Mouse (Mus musculus) gastrocnemius, postnatal 4 days (tissue): Measurements from ENCODE around the gene Pofut1. TPM values are rescaled to one million over a fixed set of nuclear protein-coding genes. Genes with fewer than 3 reads are reported as not detected.
A peak's percentile ranks its signal among the peaks of the same experiment; 100 is the strongest.

Experiments
- DNase-seq, 2 experiments: peaks; one replicate each; pipeline ENCODE4 v3.0.0; 2021 to 2022; ENCODE audit warnings: low spot score in 2 of 2, mixed read lengths in 2 of 2
- long read RNA-seq, 2 experiments: library from polyadenylated mRNA; stranded (forward); transcript quantifications; one replicate each; pipeline ENCODE4 v2.0.0; 2021
- total RNA-seq, 2 experiments: library from RNA; stranded (reverse); gene quantifications; 2 replicates each; pipeline ENCODE4 v1.2.3; 2021

Gene Pofut1
- total RNA-seq: 10 to 100 TPM; 45.3 to 46.9 TPM
- long read RNA-seq, experiment 1, full-length matches to known transcripts: 21 of 39 reads
- long read RNA-seq, experiment 1, partial matches to known transcripts: 17 of 39 reads
- long read RNA-seq, experiment 1, other reads (novel, unspliced or antisense): 1 of 39 reads
- long read RNA-seq, experiment 2, full-length matches to known transcripts: 24 of 50 reads
- long read RNA-seq, experiment 2, partial matches to known transcripts: 23 of 50 reads
- long read RNA-seq, experiment 2, other reads (novel, unspliced or antisense): 3 of 50 reads

- peak; percentile 86 to 90 for DNase-seq
Observed at GRCm38 (mm10) chr2:153241250-153242014, at the start of gene Pofut1, which contains the start of gene Plagl2. Gene Pofut1, plus strand, starts transcription at chr2:153241533. Gene Plagl2, minus strand, starts transcription at chr2:153241426.

- DNase-seq: no peak
Observed at GRCm38 (mm10) chr2:153194255-153194654, 47.1 kb upstream of the Pofut1 start.

DNA sequence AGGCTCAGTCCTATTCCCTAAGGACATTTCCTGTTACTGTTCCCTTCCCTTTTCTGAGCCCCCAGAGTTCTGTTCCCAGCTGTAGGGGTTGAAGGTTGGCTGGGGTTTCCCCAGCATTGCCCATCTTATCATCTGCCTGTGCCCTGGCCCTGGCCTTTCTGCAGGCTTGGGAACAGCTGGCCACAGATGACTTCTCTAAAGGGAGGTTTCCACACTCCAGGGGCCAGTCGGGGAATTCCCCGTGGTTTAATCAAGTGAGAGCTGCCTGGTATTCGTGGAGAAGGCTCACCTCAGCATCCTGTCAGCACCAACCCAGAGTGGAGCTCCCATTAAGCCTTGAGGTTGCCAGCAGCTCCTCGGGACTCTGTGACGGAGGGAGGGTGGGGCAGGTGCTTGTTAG, 42.8 kb upstream of the Pofut1 start:
- no peak for DNase-seq

DNA sequence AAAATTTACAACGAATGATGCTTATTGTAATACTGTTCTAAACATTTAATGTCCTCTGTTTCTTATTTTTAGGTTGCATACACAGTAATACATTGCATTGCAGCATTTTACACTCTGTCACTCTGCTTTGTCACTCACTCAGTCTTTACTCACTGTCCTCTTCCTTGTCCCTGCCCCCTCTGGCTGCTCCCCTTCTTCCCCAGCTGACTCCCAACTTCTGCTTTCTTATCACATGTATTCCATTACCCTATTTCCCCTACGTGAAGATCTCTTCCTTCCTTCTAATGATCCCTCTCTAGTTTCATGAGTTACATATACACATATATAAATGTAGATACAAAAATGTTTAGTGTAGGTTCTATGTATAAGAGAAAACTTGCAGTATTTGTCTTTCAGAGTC, 42.2 kb upstream of the Pofut1 start:
- DNase-seq: no peak

- DNase-seq: no peak
Observed at GRCm38 (mm10) chr2:153202766-153203165, 38.6 kb upstream of the Pofut1 start.

DNA sequence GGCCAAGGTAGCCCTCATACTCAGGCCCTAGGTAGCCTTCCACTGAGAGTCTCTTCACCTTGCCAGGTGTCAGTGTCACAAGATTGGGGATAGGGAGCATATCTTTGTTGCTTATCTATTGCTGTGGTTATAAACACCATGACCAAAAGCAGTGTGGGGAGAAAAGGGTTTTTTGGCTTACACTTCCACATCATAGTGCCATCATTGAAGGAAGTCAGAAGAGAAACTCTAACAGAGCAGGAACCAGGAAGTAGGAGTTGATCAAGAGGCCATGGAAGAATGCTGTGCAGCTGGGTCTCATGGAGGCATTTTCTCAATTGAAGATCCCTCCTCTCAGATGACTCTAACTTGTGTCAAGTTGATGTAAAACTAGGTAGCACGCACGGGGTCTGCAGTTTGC, 33.2 kb upstream of the Pofut1 start:
- DNase-seq: no peak

GRCm38 (mm10) chr2:153209286-153209685, 32.0 kb upstream of the Pofut1 start:
- no peak for DNase-seq

- no peak for DNase-seq
Observed at GRCm38 (mm10) chr2:153211451-153211850, 29.9 kb upstream of the Pofut1 start.

- no peak for DNase-seq
Observed at GRCm38 (mm10) chr2:153213351-153213750, 28.0 kb upstream of the Pofut1 start.

DNA sequence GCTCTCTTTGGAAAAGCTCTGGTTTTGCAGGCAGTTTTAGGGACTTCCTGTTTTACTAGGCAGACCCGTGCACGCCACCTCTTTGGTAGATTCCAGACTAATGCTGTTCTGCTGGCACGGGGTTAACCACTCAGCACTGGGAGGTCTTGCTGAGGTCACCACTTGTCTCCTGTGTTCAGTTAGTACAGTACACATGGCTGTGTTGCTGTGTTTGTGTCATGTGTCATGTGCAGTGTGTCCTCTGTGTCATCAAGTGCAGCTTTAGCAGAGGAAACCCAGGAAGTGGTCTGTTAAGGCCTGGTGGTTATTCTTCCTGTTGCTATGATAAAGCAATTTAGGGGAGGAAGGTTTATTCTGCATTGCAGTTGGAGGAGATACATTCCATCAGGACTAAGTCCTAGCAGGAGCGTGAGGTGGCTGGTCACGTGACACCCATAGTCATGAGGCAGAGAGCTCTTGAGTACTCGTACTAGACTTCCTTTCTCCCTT, 26.5 kb upstream of the Pofut1 start:
- DNase-seq: no peak

DNA sequence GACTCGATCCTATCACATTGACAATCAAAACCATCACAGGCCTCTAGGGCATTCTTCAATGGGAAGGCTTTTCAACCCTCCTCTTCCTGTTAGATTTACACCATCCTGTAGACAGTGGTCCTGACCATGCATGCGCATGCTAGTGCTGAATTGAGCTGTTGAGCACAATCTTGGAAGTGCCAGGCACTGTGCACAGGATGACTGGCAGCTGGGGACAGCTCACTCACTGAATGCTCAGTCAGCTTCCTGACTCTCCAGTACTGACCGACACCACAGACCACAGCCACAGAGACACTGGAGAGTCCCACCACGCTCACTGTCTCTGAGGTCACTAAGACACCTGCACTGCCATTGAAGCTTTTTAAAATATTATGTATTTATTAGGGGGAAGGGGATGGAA, 25.9 kb upstream of the Pofut1 start:
- no peak for DNase-seq

DNA sequence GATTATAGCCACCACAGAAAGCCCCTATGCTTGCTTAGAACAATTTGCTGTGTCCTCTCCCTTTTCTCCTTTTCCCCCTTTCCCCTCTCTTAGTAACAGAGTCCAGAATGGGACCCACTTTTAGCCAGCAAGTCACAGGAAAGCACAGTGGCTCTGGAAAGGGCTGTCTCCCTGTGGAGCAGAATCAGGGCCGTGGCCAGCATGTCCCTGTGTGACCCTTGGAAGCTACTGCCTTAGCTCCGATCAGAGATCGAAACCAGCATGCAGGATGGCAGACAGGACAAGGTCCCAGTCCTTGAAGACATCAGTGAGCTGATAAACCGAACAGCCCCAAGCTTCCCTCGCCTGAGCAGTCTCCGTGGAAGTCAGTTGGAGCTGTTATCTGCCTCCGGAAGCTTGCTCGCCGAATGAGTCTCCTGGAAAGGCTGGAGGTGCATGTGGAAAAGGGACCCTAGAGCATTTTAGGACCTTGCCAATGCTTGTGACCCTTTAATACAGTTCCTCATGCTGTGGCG, 23.4 kb upstream of the Pofut1 start:
- no peak for DNase-seq

DNA sequence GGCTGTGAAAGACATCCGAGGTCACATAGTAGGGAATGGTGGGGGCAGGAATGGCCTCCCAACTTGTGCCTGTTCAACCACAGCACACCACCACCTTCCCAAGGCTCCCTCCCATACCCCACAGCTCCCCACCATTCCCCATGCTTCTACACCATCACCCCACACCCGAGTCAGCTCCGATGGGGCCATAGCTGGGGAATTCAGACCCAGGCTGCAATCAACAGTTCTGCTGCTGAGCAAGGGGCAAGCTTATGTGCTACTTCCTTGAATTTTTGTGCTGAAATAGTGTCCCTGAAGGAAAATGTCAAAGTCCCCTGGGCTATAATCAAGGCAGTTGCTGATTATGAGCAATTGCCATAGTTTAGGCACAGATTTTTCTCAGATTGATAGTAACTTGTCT, 22.8 kb upstream of the Pofut1 start:
- DNase-seq: no peak

DNA sequence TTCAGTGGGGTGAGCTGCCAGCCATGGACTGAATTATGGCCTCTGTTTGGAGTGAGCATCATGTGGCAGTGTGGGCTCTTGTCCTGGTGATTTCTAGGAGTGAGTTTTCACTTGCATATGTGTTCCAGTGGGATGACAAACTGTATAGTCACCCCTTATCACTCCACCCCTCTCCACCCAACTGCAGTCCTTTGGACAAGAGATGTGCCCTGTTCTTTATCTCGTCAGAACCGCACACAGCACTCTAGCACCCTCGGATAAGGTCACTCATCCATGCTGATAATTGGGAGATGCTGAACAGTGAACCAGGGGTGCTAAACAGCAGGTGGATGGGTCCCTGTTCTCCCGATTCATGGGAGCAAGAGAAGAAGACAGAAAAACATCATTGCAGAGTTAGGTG, 19.7 kb upstream of the Pofut1 start:
- no peak for DNase-seq

DNA sequence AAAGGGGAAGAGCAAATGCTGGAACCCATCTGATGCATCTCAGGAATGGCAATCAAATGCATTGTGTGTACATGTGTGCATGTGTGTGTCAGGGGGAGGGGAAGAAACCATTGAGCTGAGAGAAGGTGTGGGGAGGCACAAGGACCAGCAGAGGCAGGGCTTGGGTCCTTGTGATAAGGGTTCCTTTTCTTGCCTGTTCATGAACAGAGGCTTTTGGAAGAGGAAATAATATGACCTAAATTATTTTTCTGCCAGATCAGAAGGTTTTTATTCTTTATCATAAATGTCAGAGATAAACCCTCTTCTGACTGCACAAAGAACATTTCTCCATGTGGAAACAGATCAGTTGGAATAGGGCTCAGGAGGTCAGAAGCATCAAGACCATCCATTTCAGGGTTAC, 19.2 kb upstream of the Pofut1 start:
- DNase-seq: no peak

DNA sequence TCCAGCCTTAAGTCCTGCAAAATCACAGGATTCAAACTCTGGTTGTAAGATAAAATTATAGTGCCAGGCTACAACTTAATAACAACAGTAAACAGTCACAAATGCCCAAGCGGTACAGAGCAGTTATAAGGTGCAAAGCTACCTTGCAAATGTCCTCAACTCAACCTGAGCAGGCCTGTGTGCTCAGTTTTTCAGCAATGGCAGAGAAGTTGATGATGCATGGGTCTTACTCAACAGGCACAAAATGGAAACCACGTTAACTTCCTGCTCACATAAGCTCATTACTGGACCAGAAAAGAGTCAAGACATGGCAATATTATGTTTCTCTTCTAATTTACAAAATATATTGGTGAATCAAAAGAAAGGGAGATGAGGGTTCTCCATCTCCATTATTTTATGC, 18.8 kb upstream of the Pofut1 start:
- no peak for DNase-seq

DNA sequence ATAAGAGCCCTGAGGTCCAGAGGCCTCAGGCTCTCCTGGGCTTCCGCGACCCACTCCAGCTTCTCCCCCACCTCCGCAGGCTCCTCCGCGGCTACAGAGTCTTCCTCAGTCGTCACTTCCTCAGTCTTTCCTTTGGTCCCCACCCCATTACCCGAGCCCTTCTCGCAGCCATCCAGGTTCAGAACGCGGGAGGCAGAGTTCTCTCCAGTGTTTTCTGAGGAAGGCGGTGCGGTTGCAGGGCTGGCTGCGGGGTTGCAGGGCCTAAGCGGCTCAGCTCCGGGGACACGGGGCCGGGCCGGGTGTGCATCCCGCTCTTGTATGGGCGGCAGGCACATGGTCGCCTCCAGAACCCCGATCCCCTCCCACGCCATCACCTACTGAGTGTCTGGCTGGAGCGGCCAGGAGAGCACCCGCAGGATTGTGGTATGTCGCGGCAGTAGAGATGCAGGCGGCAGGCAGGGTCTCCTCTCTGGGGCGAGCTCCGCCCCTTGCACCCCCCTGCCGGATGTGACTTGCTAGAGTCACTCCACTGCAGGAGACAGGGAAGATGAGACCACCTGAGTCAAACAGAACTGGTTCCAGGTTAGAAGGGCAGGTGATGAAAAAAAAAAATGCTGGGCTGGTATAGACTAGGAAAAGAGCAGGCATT, 16.3 kb upstream of the Pofut1 start, which contains the start of gene Tspyl3:
TSS of gene Tspyl3 (minus strand) at position 496 of the 649 bp plus-strand sequence.
- peak; percentile 28 to 59 for DNase-seq

GRCm38 (mm10) chr2:153225595-153225953, 15.8 kb upstream of the Pofut1 start:
- DNase-seq: no peak

DNA sequence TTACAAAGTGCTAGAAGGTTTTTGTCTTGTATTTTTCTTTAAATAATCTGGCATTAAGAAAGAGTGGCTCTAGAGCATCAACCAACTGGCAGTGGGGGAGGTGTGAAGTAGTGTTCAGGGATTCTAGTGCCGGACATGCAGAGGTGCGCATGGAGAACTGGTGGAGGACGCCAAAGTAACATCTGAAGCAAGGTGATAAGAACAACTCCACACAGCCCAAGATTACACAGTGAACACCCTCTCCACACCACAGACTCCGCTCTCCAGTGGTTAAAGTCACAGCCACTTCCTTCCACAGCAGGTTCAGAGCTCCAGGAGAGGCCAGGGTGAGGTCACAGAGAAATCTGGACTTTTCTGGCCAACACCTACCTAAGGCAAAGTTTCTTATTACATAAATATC, 13.4 kb upstream of the Pofut1 start:
- no peak for DNase-seq

DNA sequence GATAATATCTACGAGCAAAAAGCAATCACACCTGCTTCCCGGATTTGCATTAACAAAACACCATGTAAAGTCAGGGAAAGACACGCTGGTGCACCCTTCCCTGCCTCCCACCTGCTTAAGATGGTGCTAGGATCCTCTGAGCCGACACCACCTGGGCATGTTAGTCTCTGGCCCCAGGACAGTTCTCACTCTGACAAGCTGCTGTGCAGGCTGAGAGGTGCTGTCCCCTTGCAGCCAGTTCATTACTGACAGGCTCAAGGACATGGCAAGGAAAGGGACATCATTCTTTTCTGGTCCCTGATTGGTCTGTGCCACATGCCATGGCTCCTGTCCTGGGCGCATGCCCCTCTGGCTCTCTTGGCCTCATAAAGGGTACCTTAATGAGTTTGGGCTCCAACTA, 12.8 kb upstream of the Pofut1 start:
- DNase-seq: no peak

GRCm38 (mm10) chr2:153237193-153237592, 4.1 kb upstream of the Pofut1 start:
- no peak for DNase-seq

DNA sequence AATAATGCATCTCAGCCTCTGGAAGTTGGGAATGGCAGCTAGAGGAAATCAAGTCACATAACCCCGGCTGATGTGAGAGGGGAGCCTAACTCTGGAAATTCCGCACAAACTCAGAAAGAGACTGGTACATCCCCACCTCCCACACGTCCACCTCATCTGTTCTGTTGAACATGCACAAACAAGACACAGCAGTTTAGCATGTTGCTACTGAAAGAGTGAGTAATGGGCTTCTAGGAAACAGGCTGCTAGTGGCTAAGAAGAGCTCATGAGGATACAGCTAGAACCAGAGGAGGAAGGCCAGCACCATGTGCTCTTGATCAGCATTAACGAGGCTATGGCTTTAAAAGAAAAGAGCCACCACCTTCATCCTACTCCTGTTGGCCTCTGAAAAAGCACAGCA, 3.4 kb upstream of the Pofut1 start:
- DNase-seq: no peak
